Mouse (Mus musculus): ENCODE results near the gene Sgk2. TPM values are rescaled to one million over a fixed set of nuclear protein-coding genes. Genes with fewer than 3 reads are reported as not detected.

Sgk2 gene
- 0.05 and 0.11 TPM in 2 replicates for polyA plus RNA-seq (2012; rRNA removed)

DNA sequence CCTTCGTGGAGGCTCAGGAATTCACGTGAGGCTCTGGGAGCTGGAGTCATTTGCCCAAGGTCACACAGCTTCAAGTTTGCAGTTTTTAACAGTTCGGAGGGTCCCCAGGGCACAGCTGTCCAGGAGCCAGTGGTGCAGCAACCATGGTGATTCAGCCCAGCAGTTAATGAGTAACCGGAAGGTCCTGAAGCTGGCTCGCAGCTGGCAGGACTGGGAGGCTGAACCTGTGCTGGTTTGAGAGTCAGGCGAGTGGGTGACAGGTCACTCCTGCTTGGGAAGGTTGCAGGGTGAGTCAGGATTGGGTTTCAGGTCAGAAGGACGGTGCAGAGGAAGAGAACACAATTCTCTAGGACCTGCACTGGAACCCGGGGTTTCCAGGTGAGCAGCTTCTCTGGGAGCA lies at the start of gene Sgk2:
TSS of gene Sgk2 (plus strand) at position 113 of the 400 bp plus-strand sequence.
- Histone ChIP-seq H3K4me1 (ENCODE audit: control insufficient read depth, insufficient read depth, low read length) (no peaks in the 10 kb centered on the region; the same call in 1 of the 2 replicates), H3K4me3 (replicated peaks; ENCODE audit: extremely low read depth, low read depth, low read length) (no peak within 1 kb of the TSS)
- TF ChIP-seq CTCF (IDR thresholded peaks at IDR 0.05; ENCODE audit: insufficient read depth, low read length) (no peak), POLR2A (IDR thresholded peaks at IDR 0.05; ENCODE audit: borderline replicate concordance, extremely low read depth, low read depth, low read length) (no peak)
- 53% methylated on average over 8 of the region's 8 CpGs for WGBS
- DNase-seq = no peak

DNA sequence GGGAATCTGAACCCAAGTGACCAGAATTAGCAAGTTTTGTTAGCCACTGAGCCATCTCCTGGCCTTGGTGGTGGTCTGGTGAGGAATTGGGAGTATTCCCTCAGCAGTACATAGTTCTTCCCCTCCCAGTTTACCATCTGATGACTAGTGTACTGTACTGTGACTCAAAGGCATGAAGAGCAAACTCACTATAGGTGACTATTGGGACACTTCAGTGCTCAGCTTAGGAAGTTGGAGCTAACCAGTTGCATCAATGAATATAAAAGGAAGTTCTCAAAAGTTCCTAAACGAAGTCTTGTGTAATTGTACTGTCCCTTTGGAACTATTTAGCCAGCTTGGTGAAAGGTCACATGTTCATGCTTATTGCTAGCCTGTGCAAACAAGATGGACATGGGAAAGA lies 47.6 kb upstream of the Sgk2 start:
- no peaks in the 10 kb centered on the region; the same call in 1 of the 2 replicates for H3K4me1 ChIP-seq (ENCODE audit: control insufficient read depth, insufficient read depth, low read length)
- 28% methylated on average over 1 of the region's 1 CpGs for WGBS
- no peak overlapping the region for H3K4me3 ChIP-seq (replicated peaks; ENCODE audit: extremely low read depth, low read depth, low read length)
- DNase-seq = no peak
- TF ChIP-seq CTCF (IDR thresholded peaks at IDR 0.05; ENCODE audit: insufficient read depth, low read length) (no peak), POLR2A (IDR thresholded peaks at IDR 0.05; ENCODE audit: borderline replicate concordance, extremely low read depth, low read depth, low read length) (no peak)

DNA sequence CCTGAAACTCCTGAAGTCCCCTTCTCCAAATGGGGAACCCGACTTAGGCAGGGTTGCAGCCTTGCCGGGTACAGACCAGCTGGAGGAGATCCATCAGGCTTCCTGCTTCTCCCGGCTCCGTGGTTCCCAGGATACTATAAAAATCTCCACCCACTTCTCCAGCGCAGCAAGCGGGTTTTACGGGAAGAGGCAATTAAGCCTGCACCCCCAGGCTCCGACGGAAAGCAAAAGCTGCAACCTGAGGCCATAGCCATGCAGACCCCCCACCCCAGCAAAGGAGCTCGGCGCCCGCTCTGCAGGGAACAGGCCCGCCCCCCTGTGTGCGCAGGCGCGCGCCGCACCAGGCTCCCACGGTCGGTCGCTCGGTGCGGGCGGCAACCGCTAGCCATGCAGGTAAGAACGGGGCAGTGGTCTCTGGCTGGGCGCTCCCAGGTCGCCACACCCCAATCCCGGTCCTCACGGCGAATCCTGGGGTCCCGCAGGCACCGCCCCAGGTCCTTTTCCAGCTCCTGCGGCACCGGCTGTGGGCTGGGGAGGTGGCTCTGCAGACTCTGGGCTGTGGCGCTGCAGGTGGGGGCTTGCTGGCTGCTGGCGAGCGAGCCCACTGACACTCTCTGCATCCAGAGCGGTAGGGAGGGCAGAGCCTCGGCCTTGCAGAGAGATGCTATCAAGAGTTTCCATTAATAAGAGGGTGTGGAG lies 43.8 kb upstream of the Sgk2 start, which contains the start of gene L3mbtl1:
TSS of gene L3mbtl1 (plus strand) at position 325 of the 699 bp plus-strand sequence.
- under 1% methylated on average over 40 of the region's 40 CpGs for WGBS
- peak; percentile 18 for DNase-seq
- TF ChIP-seq CTCF (IDR thresholded peaks at IDR 0.05; ENCODE audit: insufficient read depth, low read length) (no peak), POLR2A (IDR thresholded peaks at IDR 0.05; ENCODE audit: borderline replicate concordance, extremely low read depth, low read depth, low read length) (no peak)
- Histone ChIP-seq H3K4me1 (ENCODE audit: control insufficient read depth, insufficient read depth, low read length) (no peaks in the 10 kb centered on the region), H3K4me3 (replicated peaks; ENCODE audit: extremely low read depth, low read depth, low read length) (peak within 1 kb of the TSS; percentile 43)

DNA sequence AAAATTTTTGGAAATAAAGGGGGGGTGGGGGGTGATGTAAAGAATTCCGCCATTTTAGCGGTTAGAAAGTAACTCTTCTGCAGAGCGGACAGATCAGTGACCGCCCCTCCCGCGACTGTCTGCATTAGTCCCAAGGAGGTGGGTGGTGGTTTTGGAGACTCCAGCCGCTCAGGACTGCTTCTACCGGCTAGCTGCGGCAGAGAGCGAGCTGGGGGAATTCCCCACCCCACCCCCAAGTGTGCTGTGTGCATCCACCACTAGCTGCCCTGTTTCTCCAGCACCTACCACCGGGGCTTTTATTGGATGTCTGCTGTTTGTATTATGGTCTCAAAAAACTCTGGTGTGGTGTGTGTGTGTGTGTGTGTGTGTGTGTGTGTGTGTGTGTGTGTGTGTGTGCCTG lies 43.2 kb upstream of the Sgk2 start:
- DNase-seq = no peak
- H3K4me3 ChIP-seq (replicated peaks; ENCODE audit: extremely low read depth, low read depth, low read length) = no peak overlapping the region
- TF ChIP-seq POLR2A (IDR thresholded peaks at IDR 0.05; ENCODE audit: borderline replicate concordance, extremely low read depth, low read depth, low read length) (no peak), CTCF (IDR thresholded peaks at IDR 0.05; ENCODE audit: insufficient read depth, low read length) (no peak)
- H3K4me1 ChIP-seq (ENCODE audit: control insufficient read depth, insufficient read depth, low read length) = no peaks in the 10 kb centered on the region
- 15% methylated on average over 11 of the region's 11 CpGs for WGBS

DNA sequence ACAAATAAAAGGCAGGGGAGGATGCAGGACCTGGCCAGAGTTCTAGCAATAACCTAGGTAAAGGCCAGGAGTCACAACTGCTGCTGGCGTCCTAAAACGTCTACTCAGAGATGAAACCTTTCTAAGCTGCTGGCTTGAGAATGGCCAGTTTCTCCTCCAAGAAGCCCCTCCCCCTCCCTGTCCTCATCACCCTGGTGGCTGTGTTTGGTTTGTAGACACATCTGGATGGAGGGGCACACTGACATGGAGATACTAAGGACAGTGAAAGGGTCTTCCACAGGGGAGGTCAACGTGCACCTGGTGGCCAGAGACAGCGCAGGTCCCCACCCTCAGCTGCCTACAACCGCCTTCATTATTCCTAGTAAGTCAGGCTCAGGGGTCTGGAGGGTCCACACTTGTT lies 40.2 kb upstream of the Sgk2 start:
- H3K4me1 ChIP-seq (ENCODE audit: control insufficient read depth, insufficient read depth, low read length) = no peaks in the 10 kb centered on the region
- DNase-seq = no peak
- TF ChIP-seq CTCF (IDR thresholded peaks at IDR 0.05; ENCODE audit: insufficient read depth, low read length) = no peak
- no peak for TF ChIP-seq POLR2A (IDR thresholded peaks at IDR 0.05; ENCODE audit: borderline replicate concordance, extremely low read depth, low read depth, low read length)
- WGBS = 80% methylated on average over 5 of the region's 5 CpGs
- no peak overlapping the region for H3K4me3 ChIP-seq (replicated peaks; ENCODE audit: extremely low read depth, low read depth, low read length)

DNA sequence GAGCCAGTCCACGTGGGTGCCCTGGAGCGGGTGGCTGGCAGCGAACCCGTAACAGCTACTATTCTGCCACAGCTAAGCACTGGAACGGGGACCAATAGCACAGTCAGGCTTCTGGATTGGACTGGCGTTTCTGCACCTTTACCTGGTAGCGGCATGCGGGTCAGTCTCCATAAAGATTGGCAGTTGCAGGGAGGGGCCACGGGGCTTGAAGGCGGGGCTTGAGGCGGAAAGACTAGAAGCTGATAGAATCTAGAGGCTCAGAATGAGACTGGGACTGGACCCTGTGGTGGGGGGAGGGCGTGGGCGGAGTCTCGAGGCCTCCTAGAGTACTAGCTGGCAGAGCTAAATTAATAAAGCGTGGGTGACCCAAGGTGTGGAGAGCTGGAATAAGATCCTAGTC lies 39.4 kb upstream of the Sgk2 start:
- H3K4me3 ChIP-seq (replicated peaks; ENCODE audit: extremely low read depth, low read depth, low read length) = no peak overlapping the region
- TF ChIP-seq POLR2A (IDR thresholded peaks at IDR 0.05; ENCODE audit: borderline replicate concordance, extremely low read depth, low read depth, low read length) = no peak
- no peak for TF ChIP-seq CTCF (IDR thresholded peaks at IDR 0.05; ENCODE audit: insufficient read depth, low read length)
- DNase-seq = no peak
- H3K4me1 ChIP-seq (ENCODE audit: control insufficient read depth, insufficient read depth, low read length) = no peaks in the 10 kb centered on the region
- 39% methylated on average over 15 of the region's 15 CpGs for WGBS

DNA sequence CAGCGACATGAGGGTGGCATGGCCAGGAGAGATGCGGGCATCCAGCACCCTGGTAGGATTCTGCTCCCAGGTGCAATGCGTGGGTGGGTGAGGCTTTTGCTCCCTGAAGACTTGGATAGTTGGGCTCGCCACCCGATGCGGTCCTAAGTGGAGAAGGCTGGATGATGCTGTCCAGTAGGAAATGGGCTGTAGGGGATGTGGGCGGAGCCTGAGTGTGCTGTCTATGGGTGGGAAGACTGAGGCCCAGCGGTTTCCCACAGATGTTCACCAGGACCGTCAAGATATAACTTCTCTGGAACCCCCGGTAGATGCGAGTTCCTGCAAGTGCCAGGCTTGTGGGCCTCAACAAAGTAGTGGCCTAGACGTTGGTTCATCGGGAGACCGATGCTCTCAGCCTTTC lies 38.9 kb upstream of the Sgk2 start:
- no peak overlapping the region for H3K4me3 ChIP-seq (replicated peaks; ENCODE audit: extremely low read depth, low read depth, low read length)
- DNase-seq = no peak
- 61% methylated on average over 14 of the region's 14 CpGs for WGBS
- H3K4me1 ChIP-seq (ENCODE audit: control insufficient read depth, insufficient read depth, low read length) = no peaks in the 10 kb centered on the region
- TF ChIP-seq CTCF (IDR thresholded peaks at IDR 0.05; ENCODE audit: insufficient read depth, low read length) (no peak), POLR2A (IDR thresholded peaks at IDR 0.05; ENCODE audit: borderline replicate concordance, extremely low read depth, low read depth, low read length) (no peak)

DNA sequence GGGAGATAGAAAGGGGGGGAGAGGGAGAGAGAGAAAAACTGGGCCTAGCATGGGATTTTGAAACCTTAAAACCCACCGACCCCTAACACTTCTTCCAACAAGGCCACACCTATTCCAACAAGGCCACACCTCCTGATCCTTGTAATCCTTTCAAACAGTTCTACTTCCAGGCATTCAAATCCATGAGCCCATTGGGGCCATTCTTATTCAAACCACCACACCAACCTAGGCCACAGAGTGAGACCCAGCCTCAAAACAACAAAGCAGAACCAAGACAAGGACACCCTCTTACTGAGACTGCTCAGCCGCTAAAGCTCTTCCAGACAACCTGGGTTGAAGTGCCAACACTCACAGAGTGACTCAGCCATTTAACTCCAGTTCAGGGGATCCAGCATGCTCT lies 36.4 kb upstream of the Sgk2 start:
- no peak for DNase-seq
- TF ChIP-seq POLR2A (IDR thresholded peaks at IDR 0.05; ENCODE audit: borderline replicate concordance, extremely low read depth, low read depth, low read length) (no peak), CTCF (IDR thresholded peaks at IDR 0.05; ENCODE audit: insufficient read depth, low read length) (no peak)
- WGBS = 84% methylated on average over 2 of the region's 2 CpGs
- H3K4me1 ChIP-seq (ENCODE audit: control insufficient read depth, insufficient read depth, low read length) = no peaks in the 10 kb centered on the region
- no peak overlapping the region for H3K4me3 ChIP-seq (replicated peaks; ENCODE audit: extremely low read depth, low read depth, low read length)

DNA sequence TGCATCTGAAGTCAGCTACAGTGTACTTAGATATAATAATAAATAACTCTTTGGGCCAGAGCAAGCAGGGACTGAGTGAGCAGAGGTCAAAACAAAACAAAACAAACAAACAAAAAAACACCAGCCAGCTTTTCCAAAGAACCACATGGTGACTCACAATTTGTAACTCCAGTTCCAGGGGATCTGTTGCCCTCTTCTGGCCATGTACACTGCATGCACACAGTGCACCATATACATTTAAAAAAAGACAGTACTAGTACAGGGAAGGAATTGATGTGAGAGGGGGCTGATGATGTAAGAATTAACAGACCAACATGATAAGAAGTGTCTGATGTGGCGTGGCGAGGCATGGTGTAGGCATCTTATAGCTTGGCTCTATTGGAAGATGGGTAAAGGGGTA lies 30.3 kb upstream of the Sgk2 start:
- H3K4me3 ChIP-seq (replicated peaks; ENCODE audit: extremely low read depth, low read depth, low read length) = no peak overlapping the region
- H3K4me1 ChIP-seq (ENCODE audit: control insufficient read depth, insufficient read depth, low read length) = no peaks in the 10 kb centered on the region
- 88% methylated on average over 2 of the region's 2 CpGs for WGBS
- no peak for TF ChIP-seq CTCF (IDR thresholded peaks at IDR 0.05; ENCODE audit: insufficient read depth, low read length)
- TF ChIP-seq POLR2A (IDR thresholded peaks at IDR 0.05; ENCODE audit: borderline replicate concordance, extremely low read depth, low read depth, low read length) = no peak
- DNase-seq = no peak

DNA sequence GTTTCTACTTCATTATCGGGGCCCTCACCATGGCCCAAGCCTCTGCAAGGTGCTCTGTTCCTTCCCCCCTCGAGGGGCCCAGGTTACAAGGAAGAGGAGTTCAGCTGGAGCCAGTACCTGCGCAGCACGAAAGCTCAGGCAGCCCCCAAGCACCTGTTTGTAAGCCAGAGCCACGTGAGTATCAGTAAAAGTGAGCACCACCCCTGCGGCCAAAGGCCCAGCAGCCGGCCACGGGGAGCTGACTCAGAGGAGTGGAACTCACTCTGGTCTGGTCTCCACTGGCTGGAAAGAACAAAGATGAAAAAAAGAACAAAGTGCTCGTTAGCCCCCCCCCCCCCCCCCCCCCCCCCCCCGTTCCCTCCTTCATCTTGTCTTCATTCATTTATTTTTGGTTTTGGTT lies 25.8 kb upstream of the Sgk2 start:
- DNase-seq = no peak
- Histone ChIP-seq H3K4me1 (ENCODE audit: control insufficient read depth, insufficient read depth, low read length) (no peaks in the 10 kb centered on the region), H3K4me3 (replicated peaks; ENCODE audit: extremely low read depth, low read depth, low read length) (no peak overlapping the region)
- TF ChIP-seq POLR2A (IDR thresholded peaks at IDR 0.05; ENCODE audit: borderline replicate concordance, extremely low read depth, low read depth, low read length) (no peak), CTCF (IDR thresholded peaks at IDR 0.05; ENCODE audit: insufficient read depth, low read length) (no peak)
- WGBS = 60% methylated on average over 8 of the region's 10 CpGs
